Mouse (Mus musculus) cortical plate, adult 2 months (tissue): Measurements from ENCODE around the gene Nppb.

Experiments used
- CTCF ChIP-seq: fragments of 200-500 bp; IDR thresholded peaks from 2 replicates; pipeline ENCODE4 v1.5.1; 2011; ENCODE audit warnings: mild to moderate bottlenecking, control low read depth, low read length; ENCODE audit not compliant: insufficient read depth; ENCODE audit errors: extremely low read depth
- POLR2A ChIP-seq: fragments of 200-500 bp; IDR thresholded peaks from 2 replicates; pipeline ENCODE4 v1.6.1; 2011; ENCODE audit warnings: mild to moderate bottlenecking, low read length, control low read depth; ENCODE audit not compliant: insufficient read depth; ENCODE audit errors: extremely low read depth

DNA sequence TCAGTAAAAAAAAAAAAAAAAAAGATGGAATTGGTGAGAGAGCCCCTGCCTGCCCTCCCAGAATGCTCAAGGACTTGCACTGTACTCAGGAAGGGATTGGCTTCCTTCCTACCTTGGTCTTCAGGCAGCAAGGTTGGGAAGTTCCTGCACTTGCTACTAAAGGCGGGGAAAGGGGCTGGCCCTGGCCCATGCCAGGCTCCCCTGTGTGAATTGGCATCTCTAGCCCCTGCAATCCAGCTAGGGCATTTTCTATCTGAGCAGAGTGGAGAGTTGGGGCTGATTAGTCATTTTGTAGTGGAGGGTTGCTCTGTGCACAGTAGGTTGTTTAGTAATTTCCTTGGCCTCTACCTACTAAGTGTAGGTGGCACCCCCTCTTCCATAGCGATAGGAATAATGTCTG, 16.8 kb upstream of the Nppb start:
- TF ChIP-seq POLR2A (no peak), CTCF (no peak)
